Mouse (Mus musculus) brain, embryonic 14.5 days (tissue): ENCODE data around the gene Ddit4.

ENCODE experiments used
- CTCF ChIP-seq: fragments of 200-500 bp; IDR thresholded peaks from 2 replicates; pipeline ENCODE4 v1.5.1; 2012; ENCODE audit warnings: inconsistent platforms, mild to moderate bottlenecking, moderate library complexity, borderline replicate concordance; ENCODE audit not compliant: insufficient read depth, insufficient read length; ENCODE audit errors: extremely low read depth
- POLR2A ChIP-seq: fragments of 200-500 bp; IDR thresholded peaks from 2 replicates; pipeline ENCODE4 v1.6.1; 2012; ENCODE audit warnings: mild to moderate bottlenecking, inconsistent platforms, borderline replicate concordance; ENCODE audit not compliant: poor library complexity, insufficient read depth, insufficient read length, severe bottlenecking; ENCODE audit errors: extremely low read depth

DNA sequence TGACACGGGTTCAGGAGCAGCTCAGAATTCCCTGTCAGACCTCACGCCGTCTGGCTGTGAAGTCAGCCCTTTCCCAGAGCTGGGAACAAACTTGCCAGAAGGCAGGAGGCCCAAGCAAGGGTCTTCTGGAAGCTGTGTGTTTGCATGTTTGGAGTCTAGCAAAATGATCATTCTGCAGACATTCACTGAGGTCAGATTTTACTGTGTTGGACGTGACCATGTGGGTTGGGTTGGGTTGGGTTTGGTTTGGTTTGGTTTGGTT lies 51.5 kb downstream of the Ddit4 start:
- TF ChIP-seq POLR2A (no peak), CTCF (no peak)
